Mouse (Mus musculus): Measurements from ENCODE around the gene Zfp385b.

Gene Zfp385b

GRCm38 (mm10) chr2:77819539-77819938 is at the start of gene Zfp385b:
Gene Zfp385b, minus strand, starts transcription at chr2:77819639.
- DNase-seq (ENCODE audit: extremely low read depth, low read depth) = no peak

- DNase-seq (ENCODE audit: extremely low read depth, low read depth) = no peak
These were observed 44.5 kb upstream of the Zfp385b start for GRCm38 (mm10) chr2:77863934-77864333.

- no peak for DNase-seq (ENCODE audit: extremely low read depth, low read depth)
These were observed 44.1 kb upstream of the Zfp385b start for GRCm38 (mm10) chr2:77863522-77863921.

GRCm38 (mm10) chr2:77841464-77841863 is 22.0 kb upstream of the Zfp385b start:
- DNase-seq (ENCODE audit: extremely low read depth, low read depth) = no peak

- no peak for DNase-seq (ENCODE audit: extremely low read depth, low read depth)
These were observed 20.1 kb upstream of the Zfp385b start for GRCm38 (mm10) chr2:77839587-77839986.

- DNase-seq (ENCODE audit: extremely low read depth, low read depth) = no peak
These were observed 19.2 kb upstream of the Zfp385b start for GRCm38 (mm10) chr2:77838688-77839087.

- DNase-seq (ENCODE audit: extremely low read depth, low read depth) = no peak
These were observed 16.3 kb upstream of the Zfp385b start for GRCm38 (mm10) chr2:77835781-77836180.

GRCm38 (mm10) chr2:77826133-77826828 is 6.8 kb upstream of the Zfp385b start:
- no peak for DNase-seq (ENCODE audit: extremely low read depth, low read depth)

GRCm38 (mm10) chr2:77823026-77823425 is 3.6 kb upstream of the Zfp385b start:
- no peak for DNase-seq (ENCODE audit: extremely low read depth, low read depth)

- no peak for DNase-seq (ENCODE audit: extremely low read depth, low read depth)
These were observed 2.0 kb downstream of the Zfp385b start for GRCm38 (mm10) chr2:77817357-77817894.

GRCm38 (mm10) chr2:77816413-77817314 is 2.8 kb downstream of the Zfp385b start:
- no peak for DNase-seq (ENCODE audit: extremely low read depth, low read depth)

- DNase-seq (ENCODE audit: extremely low read depth, low read depth) = no peak
These were observed 3.5 kb downstream of the Zfp385b start for GRCm38 (mm10) chr2:77815775-77816412.

GRCm38 (mm10) chr2:77814896-77815295 is 4.5 kb downstream of the Zfp385b start:
- no peak for DNase-seq (ENCODE audit: extremely low read depth, low read depth)

- no peak for DNase-seq (ENCODE audit: extremely low read depth, low read depth)
These were observed 6.4 kb downstream of the Zfp385b start for GRCm38 (mm10) chr2:77813029-77813428.

- no peak for DNase-seq (ENCODE audit: extremely low read depth, low read depth)
These were observed 8.7 kb downstream of the Zfp385b start for GRCm38 (mm10) chr2:77810748-77811147.

GRCm38 (mm10) chr2:77804781-77805180 is 14.7 kb downstream of the Zfp385b start:
- no peak for DNase-seq (ENCODE audit: extremely low read depth, low read depth)

- DNase-seq (ENCODE audit: extremely low read depth, low read depth) = no peak
These were observed 17.1 kb downstream of the Zfp385b start for GRCm38 (mm10) chr2:77802291-77802690.

- no peak for DNase-seq (ENCODE audit: extremely low read depth, low read depth)
These were observed 18.0 kb downstream of the Zfp385b start for GRCm38 (mm10) chr2:77801430-77801829.

- no peak for DNase-seq (ENCODE audit: extremely low read depth, low read depth)
These were observed 18.4 kb downstream of the Zfp385b start for GRCm38 (mm10) chr2:77801009-77801408.

GRCm38 (mm10) chr2:77797233-77797632 is 22.2 kb downstream of the Zfp385b start:
- DNase-seq (ENCODE audit: extremely low read depth, low read depth) = no peak

- no peak for DNase-seq (ENCODE audit: extremely low read depth, low read depth)
These were observed 23.4 kb downstream of the Zfp385b start for GRCm38 (mm10) chr2:77795859-77796552.

Measured in MEL-GATA-1-ER (cell line).